Mouse (Mus musculus): ENCODE measurements at regions not wholly inside any gene's neighbourhood (a gene's known extent, or its start where the extent isn't known, plus 50 kb on each side); places are given as distances from the start of the nearest gene placed in this dataset.

- Histone ChIP-seq H3K4me2 (ENCODE audit: low read length) (no peak overlapping the region), H3K9me3 (ENCODE audit: control insufficient read depth, low read length) (no peaks in the 10 kb centered on the region), H3K4me3 (ENCODE audit: low read depth, low read length) (no peak overlapping the region), H3K27ac (ENCODE audit: low read depth) (no peak overlapping the region), H3K4me1 (replicated peaks; ENCODE audit: control insufficient read depth, insufficient read depth, low read length) (no peaks in the 10 kb centered on the region), H3K27me3 (replicated peaks; ENCODE audit: control insufficient read depth, insufficient read depth, low read length) (no peaks in the 10 kb centered on the region), H3K36me3 (ENCODE audit: control insufficient read depth, insufficient read depth, low read length) (no peaks in the 10 kb centered on the region), H3K9ac (ENCODE audit: low read length) (no peak overlapping the region)
- DNase-seq (ENCODE audit: low spot score) (no peak), ATAC-seq (replicated peaks; ENCODE audit: low FRiP score, low TSS enrichment, low read depth) (no peak)
- WGBS = 75% methylated on average over 9 of the region's 9 CpGs
Measured at GRCm38 (mm10) chr10:93361654-93362195, 50.8 kb upstream of the Elk3 start.

- H3K4me3 ChIP-seq (ENCODE audit: low read depth, low read length) = no peak overlapping the region
- no peaks in the 10 kb centered on the region for H3K27me3 ChIP-seq (replicated peaks; ENCODE audit: control insufficient read depth, insufficient read depth, low read length)
- no peak for DNase-seq (ENCODE audit: low spot score)
- no peaks in the 10 kb centered on the region for H3K36me3 ChIP-seq (ENCODE audit: control insufficient read depth, insufficient read depth, low read length)
- no peaks in the 10 kb centered on the region for H3K9me3 ChIP-seq (ENCODE audit: control insufficient read depth, low read length)
- H3K27ac ChIP-seq (ENCODE audit: low read depth) = no peak overlapping the region
- WGBS = 68% methylated on average over 3 of the region's 3 CpGs
- no peak overlapping the region for H3K9ac ChIP-seq (ENCODE audit: low read length)
- ATAC-seq (replicated peaks; ENCODE audit: low FRiP score, low TSS enrichment, low read depth) = no peak
- no peaks in the 10 kb centered on the region for H3K4me1 ChIP-seq (replicated peaks; ENCODE audit: control insufficient read depth, insufficient read depth, low read length)
- no peak overlapping the region for H3K4me2 ChIP-seq (ENCODE audit: low read length)
Measured at GRCm38 (mm10) chr10:93364108-93364793, 53.3 kb upstream of the Elk3 start.

GRCm38 (mm10) chr10:93364881-93365280 is 53.9 kb upstream of the Elk3 start:
- no peak overlapping the region for H3K4me2 ChIP-seq (ENCODE audit: low read length)
- no peak overlapping the region for H3K9ac ChIP-seq (ENCODE audit: low read length)
- H3K9me3 ChIP-seq (ENCODE audit: control insufficient read depth, low read length) = no peaks in the 10 kb centered on the region
- H3K4me3 ChIP-seq (ENCODE audit: low read depth, low read length) = no peak overlapping the region
- no peaks in the 10 kb centered on the region for H3K4me1 ChIP-seq (replicated peaks; ENCODE audit: control insufficient read depth, insufficient read depth, low read length)
- ATAC-seq (replicated peaks; ENCODE audit: low FRiP score, low TSS enrichment, low read depth) (no peak), DNase-seq (ENCODE audit: low spot score) (no peak)
- H3K27ac ChIP-seq (ENCODE audit: low read depth) = no peak overlapping the region
- no peaks in the 10 kb centered on the region for H3K36me3 ChIP-seq (ENCODE audit: control insufficient read depth, insufficient read depth, low read length)
- WGBS = 71% methylated on average over 7 of the region's 7 CpGs
- no peaks in the 10 kb centered on the region for H3K27me3 ChIP-seq (replicated peaks; ENCODE audit: control insufficient read depth, insufficient read depth, low read length)

GRCm38 (mm10) chr10:93365318-93365717 is 54.4 kb upstream of the Elk3 start:
- Histone ChIP-seq H3K27ac (ENCODE audit: low read depth) (no peak overlapping the region), H3K4me1 (replicated peaks; ENCODE audit: control insufficient read depth, insufficient read depth, low read length) (no peaks in the 10 kb centered on the region), H3K4me2 (ENCODE audit: low read length) (no peak overlapping the region), H3K36me3 (ENCODE audit: control insufficient read depth, insufficient read depth, low read length) (no peaks in the 10 kb centered on the region), H3K27me3 (replicated peaks; ENCODE audit: control insufficient read depth, insufficient read depth, low read length) (no peaks in the 10 kb centered on the region), H3K9ac (ENCODE audit: low read length) (no peak overlapping the region), H3K4me3 (ENCODE audit: low read depth, low read length) (no peak overlapping the region), H3K9me3 (ENCODE audit: control insufficient read depth, low read length) (no peaks in the 10 kb centered on the region)
- no peak for DNase-seq (ENCODE audit: low spot score)
- WGBS = 78% methylated on average over 6 of the region's 6 CpGs
- no peak for ATAC-seq (replicated peaks; ENCODE audit: low FRiP score, low TSS enrichment, low read depth)

GRCm38 (mm10) chr10:93365824-93366223 is 54.9 kb upstream of the Elk3 start:
- no peak for DNase-seq (ENCODE audit: low spot score)
- Histone ChIP-seq H3K27me3 (replicated peaks; ENCODE audit: control insufficient read depth, insufficient read depth, low read length) (no peaks in the 10 kb centered on the region), H3K4me1 (replicated peaks; ENCODE audit: control insufficient read depth, insufficient read depth, low read length) (no peaks in the 10 kb centered on the region), H3K4me2 (ENCODE audit: low read length) (no peak overlapping the region), H3K27ac (ENCODE audit: low read depth) (no peak overlapping the region), H3K9me3 (ENCODE audit: control insufficient read depth, low read length) (no peaks in the 10 kb centered on the region), H3K9ac (ENCODE audit: low read length) (no peak overlapping the region), H3K4me3 (ENCODE audit: low read depth, low read length) (no peak overlapping the region), H3K36me3 (ENCODE audit: control insufficient read depth, insufficient read depth, low read length) (no peaks in the 10 kb centered on the region)
- 87% methylated on average over 5 of the region's 5 CpGs for WGBS
- no peak for ATAC-seq (replicated peaks; ENCODE audit: low FRiP score, low TSS enrichment, low read depth)

- 70% methylated on average over 3 of the region's 3 CpGs for WGBS
- ATAC-seq (replicated peaks; ENCODE audit: low FRiP score, low TSS enrichment, low read depth) (no peak), DNase-seq (ENCODE audit: low spot score) (no peak)
- no peak overlapping the region for H3K9ac ChIP-seq (ENCODE audit: low read length)
- H3K4me3 ChIP-seq (ENCODE audit: low read depth, low read length) = no peak overlapping the region
- H3K27me3 ChIP-seq (replicated peaks; ENCODE audit: control insufficient read depth, insufficient read depth, low read length) = no peaks in the 10 kb centered on the region
- H3K9me3 ChIP-seq (ENCODE audit: control insufficient read depth, low read length) = no peaks in the 10 kb centered on the region
- H3K4me2 ChIP-seq (ENCODE audit: low read length) = no peak overlapping the region
- H3K27ac ChIP-seq (ENCODE audit: low read depth) = no peak overlapping the region
- no peaks in the 10 kb centered on the region for H3K4me1 ChIP-seq (replicated peaks; ENCODE audit: control insufficient read depth, insufficient read depth, low read length)
- H3K36me3 ChIP-seq (ENCODE audit: control insufficient read depth, insufficient read depth, low read length) = no peaks in the 10 kb centered on the region
Measured at GRCm38 (mm10) chr10:93369737-93370136, 58.8 kb upstream of the Elk3 start.

GRCm38 (mm10) chr10:93370331-93370730 is 59.4 kb upstream of the Elk3 start:
- no peak for DNase-seq (ENCODE audit: low spot score)
- Histone ChIP-seq H3K4me2 (ENCODE audit: low read length) (no peak overlapping the region), H3K4me1 (replicated peaks; ENCODE audit: control insufficient read depth, insufficient read depth, low read length) (0 out of 2 replicates have a peak, but pooled peaks cover 3% of the 10 kb centered on the region), H3K9me3 (ENCODE audit: control insufficient read depth, low read length) (no peaks in the 10 kb centered on the region), H3K4me3 (ENCODE audit: low read depth, low read length) (no peak overlapping the region), H3K9ac (ENCODE audit: low read length) (no peak overlapping the region), H3K36me3 (ENCODE audit: control insufficient read depth, insufficient read depth, low read length) (no peaks in the 10 kb centered on the region), H3K27ac (ENCODE audit: low read depth) (no peak overlapping the region), H3K27me3 (replicated peaks; ENCODE audit: control insufficient read depth, insufficient read depth, low read length) (no peaks in the 10 kb centered on the region)
- ATAC-seq (replicated peaks; ENCODE audit: low FRiP score, low TSS enrichment, low read depth) = no peak
- 62% methylated on average over 6 of the region's 6 CpGs for WGBS

- ATAC-seq (replicated peaks; ENCODE audit: low FRiP score, low TSS enrichment, low read depth) (no peak), DNase-seq (ENCODE audit: low spot score) (no peak)
- H3K4me2 ChIP-seq (ENCODE audit: low read length) = no peak overlapping the region
- H3K4me3 ChIP-seq (ENCODE audit: low read depth, low read length) = no peak overlapping the region
- H3K27me3 ChIP-seq (replicated peaks; ENCODE audit: control insufficient read depth, insufficient read depth, low read length) = no peaks in the 10 kb centered on the region
- H3K9me3 ChIP-seq (ENCODE audit: control insufficient read depth, low read length) = no peaks in the 10 kb centered on the region
- H3K9ac ChIP-seq (ENCODE audit: low read length) = no peak overlapping the region
- no peak overlapping the region for H3K27ac ChIP-seq (ENCODE audit: low read depth)
- H3K36me3 ChIP-seq (ENCODE audit: control insufficient read depth, insufficient read depth, low read length) = no peaks in the 10 kb centered on the region
- WGBS = 75% methylated on average over 7 of the region's 7 CpGs
- H3K4me1 ChIP-seq (replicated peaks; ENCODE audit: control insufficient read depth, insufficient read depth, low read length) = 0 out of 2 replicates have a peak, but pooled peaks cover 7% of the 10 kb centered on the region
Measured at GRCm38 (mm10) chr10:93372281-93372680, 61.3 kb upstream of the Elk3 start.

GRCm38 (mm10) chr10:93373265-93373664 is 62.3 kb upstream of the Elk3 start:
- Histone ChIP-seq H3K4me2 (ENCODE audit: low read length) (no peak overlapping the region), H3K4me3 (ENCODE audit: low read depth, low read length) (no peak overlapping the region), H3K27me3 (replicated peaks; ENCODE audit: control insufficient read depth, insufficient read depth, low read length) (no peaks in the 10 kb centered on the region), H3K27ac (ENCODE audit: low read depth) (no peak overlapping the region), H3K9ac (ENCODE audit: low read length) (no peak overlapping the region), H3K36me3 (ENCODE audit: control insufficient read depth, insufficient read depth, low read length) (no peaks in the 10 kb centered on the region), H3K4me1 (replicated peaks; ENCODE audit: control insufficient read depth, insufficient read depth, low read length) (0 out of 2 replicates have a peak, but pooled peaks cover 7% of the 10 kb centered on the region), H3K9me3 (ENCODE audit: control insufficient read depth, low read length) (no peaks in the 10 kb centered on the region)
- 82% methylated on average over 5 of the region's 5 CpGs for WGBS
- no peak for ATAC-seq (replicated peaks; ENCODE audit: low FRiP score, low TSS enrichment, low read depth)
- DNase-seq (ENCODE audit: low spot score) = no peak

Measured in intestine, embryonic 14.5 days (tissue).